Mouse (Mus musculus): ENCODE measurements around the gene Spsb3.

GRCm38 (mm10) chr17:24935666-24936065 is 49.2 kb downstream of the Spsb3 start:
- TF ChIP-seq GATA1 (IDR thresholded peaks at IDR 0.05; ENCODE audit: low read length) (no peak), TAL1 (IDR thresholded peaks at IDR 0.05; ENCODE audit: low read length) (no peak)
